Mouse (Mus musculus) ES-Bruce4 (cell line): Measurements from ENCODE around the gene Itga9.
A peak's percentile ranks its signal among the peaks of the same experiment; 100 is the strongest.

ENCODE experiments used
- CTCF ChIP-seq: IDR thresholded peaks from one replicate; pipeline ENCODE4 v1.8.1; 2011; ENCODE audit warnings: low read depth, low read length
- EP300 ChIP-seq: IDR thresholded peaks from 2 replicates; pipeline ENCODE4 v1.6.1; 2011; ENCODE audit warnings: low read depth, low read length; ENCODE audit not compliant: insufficient read depth

DNA sequence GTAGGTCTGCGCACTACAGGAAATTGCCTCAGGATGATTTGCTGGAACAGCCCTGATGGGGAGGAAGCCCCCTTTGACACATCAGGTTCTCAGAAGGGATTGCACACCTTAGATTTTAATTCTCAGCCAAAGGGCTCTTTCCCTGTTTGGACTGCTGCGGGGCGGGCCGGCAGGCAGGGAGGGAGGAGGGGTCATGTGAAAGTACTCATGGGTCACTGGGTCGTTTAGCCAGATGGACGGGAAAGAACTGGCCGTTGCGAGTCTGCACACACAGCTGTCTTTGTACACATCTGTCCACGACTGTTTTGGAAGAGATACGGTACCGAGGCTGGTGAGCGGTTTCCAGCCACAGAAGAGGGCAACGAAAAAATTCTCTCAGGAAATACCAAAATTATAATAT, 332.9 kb downstream of the Itga9 start:
- no peak for TF ChIP-seq CTCF
- peak; percentile 34; the same call in 1 of the 2 replicates for TF ChIP-seq EP300
